Mouse (Mus musculus): Measurements from ENCODE around the gene 4921507P07Rik.
"Not testable (repeated sequence)": the region's sequence is repeated elsewhere in the genome, so short reads cannot be mapped to it uniquely, and the experiment has no call there.

Gene 4921507P07Rik

GRCm38 (mm10) chr6:50557566-50557965, 38.9 kb downstream of the 4921507P07Rik start:
- no peak for DNase-seq (ENCODE audit: low spot score)

GRCm38 (mm10) chr6:50554223-50554622, 42.2 kb downstream of the 4921507P07Rik start:
- not testable (repeated sequence) for DNase-seq (ENCODE audit: low spot score)

GRCm38 (mm10) chr6:50552881-50553518, 43.4 kb downstream of the 4921507P07Rik start:
- no peak for DNase-seq (ENCODE audit: low spot score)

- DNase-seq (ENCODE audit: low spot score), result no peak
Observed at GRCm38 (mm10) chr6:50549791-50550190, 46.6 kb downstream of the 4921507P07Rik start.

- no peak for DNase-seq (ENCODE audit: low spot score)
Observed at GRCm38 (mm10) chr6:50549051-50549450, 47.4 kb downstream of the 4921507P07Rik start.

- DNase-seq (ENCODE audit: low spot score), result no peak
Observed at GRCm38 (mm10) chr6:50545412-50546043, 50.9 kb downstream of the 4921507P07Rik start.

- DNase-seq (ENCODE audit: low spot score), result no peak
Observed at GRCm38 (mm10) chr6:50542535-50542934, 53.9 kb downstream of the 4921507P07Rik start.

- no peak for DNase-seq (ENCODE audit: low spot score)
Observed at GRCm38 (mm10) chr6:50539641-50540040, 56.8 kb downstream of the 4921507P07Rik start.

- peak; percentile 62 for DNase-seq (ENCODE audit: low spot score)
Observed at GRCm38 (mm10) chr6:50536461-50536892, 60.0 kb downstream of the 4921507P07Rik start.

- no peak for DNase-seq (ENCODE audit: low spot score)
Observed at GRCm38 (mm10) chr6:50535346-50535745, 61.1 kb downstream of the 4921507P07Rik start.

GRCm38 (mm10) chr6:50531920-50532319, 64.5 kb downstream of the 4921507P07Rik start:
- DNase-seq (ENCODE audit: low spot score), result peak; percentile 24

- no peak for DNase-seq (ENCODE audit: low spot score)
Observed at GRCm38 (mm10) chr6:50531003-50531402, 65.4 kb downstream of the 4921507P07Rik start.

GRCm38 (mm10) chr6:50529194-50529593, 67.2 kb downstream of the 4921507P07Rik start:
- DNase-seq (ENCODE audit: low spot score), result no peak

GRCm38 (mm10) chr6:50527416-50527815, 69.0 kb downstream of the 4921507P07Rik start:
- no peak for DNase-seq (ENCODE audit: low spot score)

- peak; percentile 49 for DNase-seq (ENCODE audit: low spot score)
Observed at GRCm38 (mm10) chr6:50526597-50527024, 69.8 kb downstream of the 4921507P07Rik start.

GRCm38 (mm10) chr6:50525846-50526245, 70.6 kb downstream of the 4921507P07Rik start:
- DNase-seq (ENCODE audit: low spot score), result peak; percentile 36

- no peak for DNase-seq (ENCODE audit: low spot score)
Observed at GRCm38 (mm10) chr6:50524261-50524896, 72.1 kb downstream of the 4921507P07Rik start.
